Mouse (Mus musculus): Measurements from ENCODE around the gene Zfyve28. TPM values are rescaled to one million over a fixed set of nuclear protein-coding genes. Genes with fewer than 3 reads are reported as not detected.

Zfyve28 gene
- total and polyA plus RNA-seq, 2 experiments: 0.15 TPM; not detected in 1

- WGBS: 96% methylated on average over 10 of the region's 10 CpGs
These were observed 111.6 kb downstream of the Zfyve28 start for GRCm38 (mm10) chr5:34176691-34177090.

GRCm38 (mm10) chr5:34175403-34175694 lies 112.9 kb downstream of the Zfyve28 start:
- no peak overlapping the region for H3K4me3 ChIP-seq (ENCODE audit: insufficient read depth, low read depth, low read length)
- WGBS: 82% methylated on average over 5 of the region's 5 CpGs

More at GRCm38 (mm10) chr5:34176691-34177090, 111.6 kb downstream of the Zfyve28 start:
- no peak overlapping the region for H3K4me3 ChIP-seq (ENCODE audit: insufficient read depth, low read depth, low read length)
- TF ChIP-seq POLR2A (IDR thresholded peaks at IDR 0.05; ENCODE audit: extremely low read depth, insufficient read depth, low read length) (no peak), CTCF (IDR thresholded peaks at IDR 0.05; ENCODE audit: low read depth, low read length) (no peak)
- no peaks in the 10 kb centered on the region for H3K79me2 ChIP-seq (ENCODE audit: control insufficient read depth, insufficient read depth, low read length)
- H3K36me3 ChIP-seq (ENCODE audit: control insufficient read depth, insufficient read depth, low read length): peaks cover 31% of the 10 kb centered on the region
- no peaks in the 10 kb centered on the region for H3K27me3 ChIP-seq (ENCODE audit: control insufficient read depth, insufficient read depth, low read length)
- no peak for DNase-seq (ENCODE audit: extremely low read depth, low read depth, low spot score)
- H3K4me1 ChIP-seq (ENCODE audit: control insufficient read depth, insufficient read depth, low read length): 0 out of 2 replicates have a peak, but pooled peaks cover under 1% of the 10 kb centered on the region
- H3K27ac ChIP-seq (replicated peaks; ENCODE audit: insufficient read depth, low read depth, low read length): no peak overlapping the region
- no peak overlapping the region for H3K9ac ChIP-seq (ENCODE audit: low read depth, low read length)

GRCm38 (mm10) chr5:34174550-34175402 lies 113.5 kb downstream of the Zfyve28 start:
- no peaks in the 10 kb centered on the region for H3K79me2 ChIP-seq (ENCODE audit: control insufficient read depth, insufficient read depth, low read length)
- peaks cover 3% of the 10 kb centered on the region; the same call in 1 of the 2 replicates for H3K4me1 ChIP-seq (ENCODE audit: control insufficient read depth, insufficient read depth, low read length)
- no peak for TF ChIP-seq POLR2A (IDR thresholded peaks at IDR 0.05; ENCODE audit: extremely low read depth, insufficient read depth, low read length)
- TF ChIP-seq CTCF (IDR thresholded peaks at IDR 0.05; ENCODE audit: low read depth, low read length): no peak
- WGBS: 69% methylated on average over 5 of the region's 5 CpGs
- H3K9ac ChIP-seq (ENCODE audit: low read depth, low read length): no peak overlapping the region
- DNase-seq (ENCODE audit: extremely low read depth, low read depth, low spot score): no peak
- no peaks in the 10 kb centered on the region for H3K27me3 ChIP-seq (ENCODE audit: control insufficient read depth, insufficient read depth, low read length)
- no peak overlapping the region for H3K27ac ChIP-seq (replicated peaks; ENCODE audit: insufficient read depth, low read depth, low read length)
- no peak overlapping the region for H3K4me3 ChIP-seq (ENCODE audit: insufficient read depth, low read depth, low read length)
- peaks cover 22% of the 10 kb centered on the region for H3K36me3 ChIP-seq (ENCODE audit: control insufficient read depth, insufficient read depth, low read length)

More at GRCm38 (mm10) chr5:34175403-34175694, 112.9 kb downstream of the Zfyve28 start:
- TF ChIP-seq POLR2A (IDR thresholded peaks at IDR 0.05; ENCODE audit: extremely low read depth, insufficient read depth, low read length) (no peak), CTCF (IDR thresholded peaks at IDR 0.05; ENCODE audit: low read depth, low read length) (no peak)
- Histone ChIP-seq H3K4me1 (ENCODE audit: control insufficient read depth, insufficient read depth, low read length) (no peaks in the 10 kb centered on the region), H3K27me3 (ENCODE audit: control insufficient read depth, insufficient read depth, low read length) (no peaks in the 10 kb centered on the region), H3K36me3 (ENCODE audit: control insufficient read depth, insufficient read depth, low read length) (peaks cover 22% of the 10 kb centered on the region), H3K9ac (ENCODE audit: low read depth, low read length) (no peak overlapping the region), H3K79me2 (ENCODE audit: control insufficient read depth, insufficient read depth, low read length) (no peaks in the 10 kb centered on the region), H3K27ac (replicated peaks; ENCODE audit: insufficient read depth, low read depth, low read length) (no peak overlapping the region)
- DNase-seq (ENCODE audit: extremely low read depth, low read depth, low spot score): no peak

- 86% methylated on average over 2 of the region's 2 CpGs for WGBS
- no peak for DNase-seq (ENCODE audit: extremely low read depth, low read depth, low spot score)
- TF ChIP-seq CTCF (IDR thresholded peaks at IDR 0.05; ENCODE audit: low read depth, low read length): no peak
- TF ChIP-seq POLR2A (IDR thresholded peaks at IDR 0.05; ENCODE audit: extremely low read depth, insufficient read depth, low read length): no peak
These were observed 114.2 kb downstream of the Zfyve28 start for GRCm38 (mm10) chr5:34174021-34174420.

GRCm38 (mm10) chr5:34170726-34171125 lies 117.5 kb downstream of the Zfyve28 start:
- H3K9ac ChIP-seq (ENCODE audit: low read depth, low read length): no peak overlapping the region
- H3K27ac ChIP-seq (replicated peaks; ENCODE audit: insufficient read depth, low read depth, low read length): peak overlapping the region; percentile 88
- H3K79me2 ChIP-seq (ENCODE audit: control insufficient read depth, insufficient read depth, low read length): no peaks in the 10 kb centered on the region; the same call in 1 of the 2 replicates
- H3K27me3 ChIP-seq (ENCODE audit: control insufficient read depth, insufficient read depth, low read length): no peaks in the 10 kb centered on the region
- H3K36me3 ChIP-seq (ENCODE audit: control insufficient read depth, insufficient read depth, low read length): peaks cover 4% of the 10 kb centered on the region; the same call in 1 of the 2 replicates
- TF ChIP-seq CTCF (IDR thresholded peaks at IDR 0.05; ENCODE audit: low read depth, low read length) (no peak), POLR2A (IDR thresholded peaks at IDR 0.05; ENCODE audit: extremely low read depth, insufficient read depth, low read length) (no peak)
- DNase-seq (ENCODE audit: extremely low read depth, low read depth, low spot score): peak; percentile 37
- 71% methylated on average over 4 of the region's 4 CpGs for WGBS
- peaks cover 4% of the 10 kb centered on the region; the same call in 1 of the 2 replicates for H3K4me1 ChIP-seq (ENCODE audit: control insufficient read depth, insufficient read depth, low read length)
- no peak overlapping the region for H3K4me3 ChIP-seq (ENCODE audit: insufficient read depth, low read depth, low read length)

More at GRCm38 (mm10) chr5:34174021-34174420, 114.2 kb downstream of the Zfyve28 start:
- H3K36me3 ChIP-seq (ENCODE audit: control insufficient read depth, insufficient read depth, low read length): peaks cover 20% of the 10 kb centered on the region
- no peak overlapping the region for H3K4me3 ChIP-seq (ENCODE audit: insufficient read depth, low read depth, low read length)
- H3K9ac ChIP-seq (ENCODE audit: low read depth, low read length): no peak overlapping the region
- H3K79me2 ChIP-seq (ENCODE audit: control insufficient read depth, insufficient read depth, low read length): no peaks in the 10 kb centered on the region
- no peak overlapping the region for H3K27ac ChIP-seq (replicated peaks; ENCODE audit: insufficient read depth, low read depth, low read length)
- H3K4me1 ChIP-seq (ENCODE audit: control insufficient read depth, insufficient read depth, low read length): peaks cover 3% of the 10 kb centered on the region; the same call in 1 of the 2 replicates
- H3K27me3 ChIP-seq (ENCODE audit: control insufficient read depth, insufficient read depth, low read length): no peaks in the 10 kb centered on the region
